Mouse (Mus musculus): Measurements from ENCODE around the gene Rgl3.
A peak's percentile ranks its signal among the peaks of the same experiment; 100 is the strongest.

The Rgl3 gene

GRCm38 (mm10) chr9:21983911-21984310, 5.3 kb downstream of the Rgl3 start:
- no peak for DNase-seq (ENCODE audit: low spot score in 2 of 2)

DNA sequence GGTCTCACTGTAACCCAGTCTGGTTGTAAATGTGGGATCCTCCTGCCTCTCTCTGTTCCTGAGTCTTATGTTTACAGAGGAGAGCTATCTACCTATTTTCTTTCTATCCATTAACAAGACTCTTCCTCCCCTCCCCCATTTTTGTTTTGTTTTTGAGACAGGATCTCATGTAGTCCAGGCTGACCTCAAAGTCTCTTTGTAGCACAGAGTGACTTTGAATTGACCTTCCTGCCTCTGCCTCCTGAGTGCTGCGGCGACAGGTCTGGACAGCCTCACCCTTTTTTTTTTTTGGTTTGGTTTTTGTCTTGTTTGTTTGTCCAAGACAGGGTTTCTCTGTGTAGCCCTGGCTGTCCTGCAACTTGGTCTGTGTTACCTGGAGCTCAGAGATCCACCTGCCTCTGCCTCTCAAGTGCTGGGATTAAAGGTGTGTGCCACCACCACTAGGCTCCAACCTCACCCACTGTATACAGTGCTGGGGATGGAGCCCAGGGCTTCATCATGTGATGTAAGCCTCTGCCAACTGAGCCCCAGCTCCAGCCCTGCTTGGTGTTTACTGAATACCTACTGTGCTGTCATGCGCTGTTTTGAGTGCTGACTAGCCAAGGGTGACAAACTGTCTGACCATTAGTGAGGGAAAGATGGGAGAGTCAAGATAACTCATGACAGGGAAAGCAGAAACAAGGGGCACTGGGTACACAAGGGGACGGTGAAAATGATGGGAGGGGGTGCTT, 10.7 kb downstream of the Rgl3 start:
- no peak for DNase-seq (ENCODE audit: low spot score in 2 of 2)

- DNase-seq (ENCODE audit: low spot score in 2 of 2) = no peak
Observed at GRCm38 (mm10) chr9:21977972-21978371, 11.3 kb downstream of the Rgl3 start.

GRCm38 (mm10) chr9:21977331-21977730, 11.9 kb downstream of the Rgl3 start:
- no peak for DNase-seq (ENCODE audit: low spot score in 2 of 2)

- no peak for DNase-seq (ENCODE audit: low spot score in 2 of 2)
Observed at GRCm38 (mm10) chr9:21976626-21977175, 12.5 kb downstream of the Rgl3 start.

- no peak for DNase-seq (ENCODE audit: low spot score in 2 of 2)
Observed at GRCm38 (mm10) chr9:21969304-21969703, 19.9 kb downstream of the Rgl3 start.

DNA sequence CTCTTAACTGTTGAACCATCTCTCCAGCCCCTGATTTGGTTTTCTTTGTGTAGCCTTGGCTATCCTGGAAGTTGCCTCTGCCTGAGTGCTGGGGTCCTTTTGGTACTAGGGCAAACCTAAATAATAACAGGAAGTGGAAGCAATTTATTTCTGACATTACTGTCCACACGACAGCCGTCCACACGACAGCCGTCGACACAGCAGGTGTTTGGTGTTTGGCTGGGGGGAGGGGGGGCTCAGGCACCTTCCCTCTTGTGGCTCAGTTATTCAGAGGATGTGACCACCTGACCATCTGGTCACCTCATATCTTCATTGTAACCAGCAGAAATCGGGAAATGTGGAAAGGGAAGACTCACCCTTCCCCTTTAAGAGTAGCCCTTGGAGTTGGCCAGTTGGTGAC, 20.4 kb downstream of the Rgl3 start:
- no peak for DNase-seq (ENCODE audit: low spot score in 2 of 2)

DNA sequence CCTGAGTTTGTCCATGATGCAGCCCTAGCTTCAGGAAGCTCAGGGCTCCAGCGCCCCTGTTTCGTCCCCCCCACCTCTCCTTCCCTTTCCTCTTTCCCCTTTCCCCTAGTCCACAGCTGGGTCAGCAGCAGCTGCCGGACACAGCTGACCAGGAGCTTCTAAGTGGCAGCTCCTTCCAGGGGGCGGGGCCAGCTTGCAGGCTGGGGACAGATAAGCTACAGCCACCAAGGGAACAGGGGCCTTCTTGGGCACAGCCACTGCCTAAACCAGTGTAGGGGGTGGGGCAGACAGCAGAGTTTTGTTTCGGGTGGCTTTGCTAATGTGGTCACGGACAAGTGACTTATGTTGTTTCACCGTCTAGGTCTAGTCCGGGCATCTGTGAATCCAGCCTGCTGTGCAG, 25.8 kb downstream of the Rgl3 start, which contains the start of gene Epor:
Gene Epor, minus strand, starts transcription at position 90 of the 400 bp plus-strand sequence.
- no peak for DNase-seq (ENCODE audit: low spot score in 2 of 2)

GRCm38 (mm10) chr9:21962416-21963059, 26.7 kb downstream of the Rgl3 start:
- DNase-seq (ENCODE audit: low spot score in 2 of 2) = peak in 1 of 2 experiments; percentile 77

- DNase-seq (ENCODE audit: low spot score in 2 of 2) = no peak
Observed at GRCm38 (mm10) chr9:21962010-21962409, 27.2 kb downstream of the Rgl3 start.

DNA sequence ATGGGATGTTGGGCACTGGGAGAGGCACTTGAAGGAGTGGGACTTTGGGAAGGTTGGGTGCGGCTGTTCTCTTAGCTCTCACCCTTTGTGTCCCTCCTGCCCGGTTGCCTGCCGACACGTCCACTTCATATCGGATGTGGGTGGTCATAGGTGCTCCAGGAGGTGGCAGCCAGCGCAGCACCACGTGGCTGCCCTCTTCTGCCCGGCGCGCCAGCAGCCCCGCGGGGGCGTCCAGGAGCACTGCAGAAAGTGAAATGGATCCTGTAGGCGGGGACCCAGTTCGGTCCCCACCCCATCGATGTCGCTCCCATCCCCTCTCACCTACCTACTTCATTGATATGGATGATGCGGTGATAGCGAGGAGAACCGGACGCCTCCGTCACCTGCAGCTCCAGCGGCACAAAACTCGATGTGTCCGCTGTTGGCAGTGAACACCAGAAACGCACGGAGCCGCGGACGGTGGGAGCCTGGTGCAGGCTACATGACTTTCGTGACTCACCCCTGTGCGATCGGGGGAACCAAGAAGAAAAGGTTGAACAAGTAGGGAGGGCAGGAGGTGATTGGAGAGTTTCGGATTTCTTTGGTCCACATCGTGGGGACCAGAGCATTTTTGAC, 27.8 kb downstream of the Rgl3 start:
- DNase-seq (ENCODE audit: low spot score in 2 of 2) = no peak

DNA sequence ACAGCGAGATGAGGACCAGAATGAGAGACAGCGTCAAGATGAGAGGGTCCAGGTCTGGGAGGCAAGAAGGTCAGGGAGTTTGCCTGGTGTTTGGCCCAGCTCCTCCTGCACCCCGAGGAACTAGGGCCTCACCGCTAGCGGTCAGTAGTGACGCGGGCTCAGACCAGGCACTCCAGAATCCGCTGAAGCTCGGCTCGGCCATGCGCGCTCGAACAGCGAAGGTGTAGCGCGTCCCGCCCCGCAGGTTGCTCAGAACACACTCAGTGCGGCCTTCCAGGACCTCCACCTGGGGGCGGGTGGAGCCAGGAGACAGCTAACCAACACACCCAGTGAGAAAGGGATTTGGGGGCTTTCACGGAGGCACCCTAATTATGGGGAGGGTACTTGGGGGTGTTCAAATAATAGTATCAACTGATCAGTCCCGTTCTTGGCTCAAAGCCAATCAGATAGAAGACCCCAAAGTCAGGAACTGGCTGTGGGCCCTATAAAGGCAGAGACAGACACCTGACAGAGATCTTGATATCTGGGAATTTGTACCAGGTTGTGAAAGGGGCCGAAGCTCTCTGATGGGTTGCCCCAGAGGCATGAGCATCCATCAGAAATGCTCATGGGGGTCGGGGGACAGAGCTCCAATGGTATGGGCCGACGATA, 28.6 kb downstream of the Rgl3 start:
- DNase-seq (ENCODE audit: low spot score in 2 of 2) = no peak

GRCm38 (mm10) chr9:21960135-21960534, 29.1 kb downstream of the Rgl3 start:
- no peak for DNase-seq (ENCODE audit: low spot score in 2 of 2)

DNA sequence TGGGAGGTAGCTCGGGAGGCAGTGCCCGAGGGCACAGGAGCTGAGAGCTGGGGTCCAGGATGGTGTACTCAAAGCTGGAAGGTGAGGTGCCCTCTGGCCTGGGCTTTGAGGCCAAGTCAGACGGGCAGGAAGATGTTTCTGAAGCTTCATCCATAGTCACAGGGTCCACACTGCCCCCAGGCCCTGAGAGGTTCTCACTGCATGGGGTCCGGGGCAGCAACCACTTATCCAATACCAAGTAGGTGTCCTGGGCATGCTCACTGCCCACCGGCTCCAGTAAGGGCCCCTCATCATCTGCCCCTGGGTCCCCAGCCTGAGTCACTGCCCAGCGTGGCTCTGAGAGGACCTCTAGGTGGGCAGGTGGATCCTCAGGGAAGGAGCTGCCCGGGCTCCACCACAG, 30.0 kb downstream of the Rgl3 start:
- no peak for DNase-seq (ENCODE audit: low spot score in 2 of 2)

GRCm38 (mm10) chr9:21958372-21958771, 30.9 kb downstream of the Rgl3 start:
- no peak for DNase-seq (ENCODE audit: low spot score in 2 of 2)

- peak; percentile 98 to 100 for DNase-seq (ENCODE audit: low spot score in 2 of 2)
Observed at GRCm38 (mm10) chr9:21955570-21956281, 33.5 kb downstream of the Rgl3 start, which contains the start of gene Swsap1. TSS of gene Swsap1 (plus strand) at chr9:21955755.

DNA sequence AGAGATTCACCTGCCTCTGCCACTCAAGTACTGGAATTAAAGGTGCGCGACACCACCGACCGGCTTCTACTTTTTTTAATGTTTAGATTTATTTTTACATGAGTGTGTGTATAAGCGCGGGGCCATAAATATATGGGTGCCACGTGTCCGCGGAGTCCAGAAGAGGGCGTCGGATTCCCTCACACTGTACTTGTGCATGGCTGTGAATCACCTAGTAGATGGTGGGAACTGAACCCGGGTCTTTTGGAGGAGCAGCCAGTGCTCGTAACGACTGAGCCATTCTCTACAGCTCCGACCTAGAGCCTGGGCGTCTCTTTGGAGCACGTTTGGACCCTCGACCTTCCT, 34.0 kb downstream of the Rgl3 start:
- no peak for DNase-seq (ENCODE audit: low spot score in 2 of 2)

- no peak for DNase-seq (ENCODE audit: low spot score in 2 of 2)
Observed at GRCm38 (mm10) chr9:21954635-21955034, 34.6 kb downstream of the Rgl3 start.

GRCm38 (mm10) chr9:21953600-21953999, 35.6 kb downstream of the Rgl3 start:
- DNase-seq (ENCODE audit: low spot score in 2 of 2) = peak; percentile 72 to 75

GRCm38 (mm10) chr9:21951977-21952376, 37.3 kb downstream of the Rgl3 start:
- no peak for DNase-seq (ENCODE audit: low spot score in 2 of 2)

DNA sequence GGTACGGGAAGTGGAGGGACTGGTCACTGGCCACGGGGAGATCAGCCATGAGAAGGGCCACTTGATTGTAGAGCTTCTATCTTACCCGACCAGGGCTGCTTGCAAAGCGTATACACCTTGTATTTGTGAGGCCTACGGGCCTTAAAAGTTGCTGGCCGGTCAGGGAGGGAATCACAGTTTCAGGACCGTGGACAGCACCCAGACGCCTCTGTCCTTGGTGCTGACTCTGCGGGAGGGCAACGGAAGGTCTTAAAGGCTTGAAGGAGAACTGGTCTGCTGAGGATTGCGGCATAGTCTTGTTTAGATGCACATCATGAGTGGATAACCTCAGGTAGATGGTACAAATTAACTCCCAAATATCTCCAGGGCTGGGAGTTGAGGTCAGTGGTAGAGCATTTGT, 38.9 kb downstream of the Rgl3 start:
- DNase-seq (ENCODE audit: low spot score in 2 of 2) = no peak
